8 mouse cellular contexts compared by ENCODE assay signal in genomic region chr4:127024240-127024639, GRCm38 (mm10). TPM values are rescaled to one million over a fixed set of nuclear protein-coding genes. Genes with fewer than 3 reads are reported as not detected.
DNase-seq lines count a peak whose midpoint lies in the region; ATAC-seq lines count a peak whose summit lies in the region.

No protein-coding gene starts in this region.

- peak overlapping the region; percentile 99 for H3K9ac ChIP-seq in heart, embryonic 11.5 days (ENCODE audit: low read depth, low read length)
- H3K9ac ChIP-seq in hindbrain, embryonic 14.5 days: peak overlapping the region; percentile 100
- peak overlapping the region; percentile 13; the same call in 1 of the 2 replicates for H3K9ac ChIP-seq in midbrain, embryonic 14.5 days (replicated peaks; ENCODE audit: low read length)

- no peak for ATAC-seq in heart, embryonic 11.5 days (replicated peaks; ENCODE audit: insufficient number of reproducible peaks, low FRiP score, low TSS enrichment)
- ATAC-seq in hindbrain, embryonic 14.5 days (ENCODE audit: low FRiP score): no peak
- ATAC-seq in midbrain, embryonic 14.5 days (ENCODE audit: low FRiP score, low TSS enrichment): no peak

- H3K27ac ChIP-seq in heart, embryonic 11.5 days (ENCODE audit: low read depth, low read length): no peak overlapping the region
- no peak overlapping the region for H3K27ac ChIP-seq in hindbrain, embryonic 14.5 days
- H3K27ac ChIP-seq in midbrain, embryonic 14.5 days (replicated peaks; ENCODE audit: low read depth, low read length): no peak overlapping the region

- H3K4me3 ChIP-seq in heart, embryonic 11.5 days (ENCODE audit: low read depth, low read length): peak overlapping the region; percentile 99
- peak overlapping the region; percentile 100 for H3K4me3 ChIP-seq in hindbrain, embryonic 14.5 days (replicated peaks; ENCODE audit: low read length)
- peak overlapping the region; percentile 100 for H3K4me3 ChIP-seq in midbrain, embryonic 14.5 days (replicated peaks; ENCODE audit: low read depth, low read length)

- H3K36me3 ChIP-seq in heart, embryonic 11.5 days (ENCODE audit: control insufficient read depth, insufficient read depth, low read length): peaks cover 34% of the 10 kb centered on the region
- peaks cover 61% of the 10 kb centered on the region for H3K36me3 ChIP-seq in hindbrain, embryonic 14.5 days (replicated peaks; ENCODE audit: control insufficient read depth, insufficient read depth)
- peaks cover 60% of the 10 kb centered on the region for H3K36me3 ChIP-seq in midbrain, embryonic 14.5 days (ENCODE audit: control insufficient read depth, insufficient read depth, low read length)

- no peak for DNase-seq in heart, postnatal 10 days
- DNase-seq in ZHBTc4 (ENCODE audit: low read depth, low spot score): peak; percentile 14
- DNase-seq in hindbrain, embryonic 14.5 days (ENCODE audit: low spot score): no peak
- no peak for DNase-seq in midbrain, embryonic 14.5 days
- DNase-seq in ovary, postnatal 10 days (ENCODE audit: low spot score): no peak
- DNase-seq in gastrocnemius, postnatal 10 days: no peak
- no peak for DNase-seq in urinary bladder, postnatal 14 days (ENCODE audit: low spot score)

- H3K9me3 ChIP-seq in heart, embryonic 11.5 days (replicated peaks; ENCODE audit: control insufficient read depth, low read length): no peaks in the 10 kb centered on the region
- no peaks in the 10 kb centered on the region for H3K9me3 ChIP-seq in hindbrain, embryonic 14.5 days (ENCODE audit: control insufficient read depth, low read length)
- H3K9me3 ChIP-seq in midbrain, embryonic 14.5 days (ENCODE audit: control insufficient read depth, low read length): no peaks in the 10 kb centered on the region

- H3K4me1 ChIP-seq in heart, embryonic 11.5 days (ENCODE audit: control insufficient read depth, insufficient read depth, low read length): peaks cover 17% of the 10 kb centered on the region
- H3K4me1 ChIP-seq in hindbrain, embryonic 14.5 days (replicated peaks; ENCODE audit: control insufficient read depth, insufficient read depth, low read length): peaks cover 30% of the 10 kb centered on the region
- H3K4me1 ChIP-seq in midbrain, embryonic 14.5 days (ENCODE audit: control insufficient read depth, insufficient read depth, low read length): peaks cover 29% of the 10 kb centered on the region

- peak overlapping the region; percentile 83 for H3K4me2 ChIP-seq in heart, embryonic 11.5 days
- H3K4me2 ChIP-seq in hindbrain, embryonic 14.5 days (replicated peaks): peak overlapping the region; percentile 86
- peak overlapping the region; percentile 92 for H3K4me2 ChIP-seq in midbrain, embryonic 14.5 days (ENCODE audit: low read length)

- WGBS in heart, embryonic 11.5 days (ENCODE audit: insufficient replicate concordance): 66% methylated on average over 1 of the region's 1 CpGs
- WGBS in hindbrain, embryonic 14.5 days: 62% methylated on average over 1 of the region's 1 CpGs
- 46% methylated on average over 1 of the region's 1 CpGs for WGBS in midbrain, embryonic 14.5 days

- H3K27me3 ChIP-seq in heart, embryonic 11.5 days (ENCODE audit: control insufficient read depth, insufficient read depth, low read length): no peaks in the 10 kb centered on the region
- no peaks in the 10 kb centered on the region for H3K27me3 ChIP-seq in hindbrain, embryonic 14.5 days (ENCODE audit: control insufficient read depth, insufficient read depth, low read length)
- no peaks in the 10 kb centered on the region for H3K27me3 ChIP-seq in midbrain, embryonic 14.5 days (ENCODE audit: control insufficient read depth, insufficient read depth, low read length)

- intact Hi-C loops in heart, postnatal 10 days (cut with DNase I): no loop called here

RNA-seq across cellular contexts. Expression of gene Sfpq, which starts 3.1 kb away (rescaled TPM):
- 58.6 and 78.9 TPM in 2 replicates for polyA plus RNA-seq in heart, embryonic 11.5 days (2014; fragmentation: Nextera tagmentation; extraction: Ambion mirVana)
- 100 to 1,000 TPM; 162 to 166 TPM for total RNA-seq in heart, postnatal 10 days (2021)
- polyA plus RNA-seq in hindbrain, embryonic 14.5 days (2014; fragmentation: Nextera tagmentation; extraction: Ambion mirVana): 92.5 and 102 TPM in 2 replicates
- polyA plus RNA-seq in midbrain, embryonic 14.5 days (2014; fragmentation: Nextera tagmentation; extraction: Ambion mirVana): 119 and 131 TPM in 2 replicates
- 100 to 1,000 TPM in 1 of 2 experiments, 10 to 100 TPM in 1; 97.8 to 138 TPM for total RNA-seq in gastrocnemius, postnatal 10 days (2021)

RNA-seq across cellular contexts. Expression of gene Zmym1, which starts 36.7 kb away (rescaled TPM):
- 16.9 and 18.2 TPM in 2 replicates for polyA plus RNA-seq in heart, embryonic 11.5 days (2014; fragmentation: Nextera tagmentation; extraction: Ambion mirVana)
- 1 to 10 TPM; 4.6 to 7.1 TPM for total RNA-seq in heart, postnatal 10 days (2021)
- polyA plus RNA-seq in hindbrain, embryonic 14.5 days (2014; fragmentation: Nextera tagmentation; extraction: Ambion mirVana): 31.6 and 31.9 TPM in 2 replicates
- 20.1 and 38.2 TPM in 2 replicates for polyA plus RNA-seq in midbrain, embryonic 14.5 days (2014; fragmentation: Nextera tagmentation; extraction: Ambion mirVana)
- total RNA-seq in gastrocnemius, postnatal 10 days (2021): 1 to 10 TPM; 3.8 to 5.3 TPM

RNA-seq across cellular contexts. Expression of gene Zmym6, which starts 52.9 kb away (rescaled TPM):
- polyA plus RNA-seq in heart, embryonic 11.5 days (2014; fragmentation: Nextera tagmentation; extraction: Ambion mirVana): 13.0 and 15.3 TPM in 2 replicates
- total RNA-seq in heart, postnatal 10 days (2021): 1 to 10 TPM; 8.6 to 9.0 TPM
- 33.8 and 34.0 TPM in 2 replicates for polyA plus RNA-seq in hindbrain, embryonic 14.5 days (2014; fragmentation: Nextera tagmentation; extraction: Ambion mirVana)
- 33.4 and 42.8 TPM in 2 replicates for polyA plus RNA-seq in midbrain, embryonic 14.5 days (2014; fragmentation: Nextera tagmentation; extraction: Ambion mirVana)
- total RNA-seq in gastrocnemius, postnatal 10 days (2021): 1 to 10 TPM; 7.9 to 9.8 TPM

RNA-seq across cellular contexts. Expression of gene Zmym4, which starts 56.3 kb away (rescaled TPM):
- polyA plus RNA-seq in heart, embryonic 11.5 days (2014; fragmentation: Nextera tagmentation; extraction: Ambion mirVana): 16.1 and 17.9 TPM in 2 replicates
- 10 to 100 TPM; 30.4 to 35.0 TPM for total RNA-seq in heart, postnatal 10 days (2021)
- 27.5 and 31.3 TPM in 2 replicates for polyA plus RNA-seq in hindbrain, embryonic 14.5 days (2014; fragmentation: Nextera tagmentation; extraction: Ambion mirVana)
- polyA plus RNA-seq in midbrain, embryonic 14.5 days (2014; fragmentation: Nextera tagmentation; extraction: Ambion mirVana): 33.7 and 37.7 TPM in 2 replicates
- 10 to 100 TPM; 21.6 to 32.1 TPM for total RNA-seq in gastrocnemius, postnatal 10 days (2021)

Comparison
In these comparisons a context has a peak if more than half of its experiments do, and no peak if none do; other contexts are left out.
1. H3K9ac ChIP-seq: peak in every context shown above with its lines; median percentile 100 in hindbrain, embryonic 14.5 days; 99 in heart, embryonic 11.5 days; 13 in midbrain, embryonic 14.5 days.